Mouse (Mus musculus): Measurements from ENCODE around the gene Kdm5b. TPM values are rescaled to one million over a fixed set of nuclear protein-coding genes. Genes with fewer than 3 reads are reported as not detected.

Gene Kdm5b
- polyA plus RNA-seq, 1 experiment from 2014 or later, result 29.5 TPM

- Histone ChIP-seq H3K9ac (ENCODE audit: low read length) (peak within 1 kb of the TSS; percentile 61), H3K4me2 (replicated peaks; ENCODE audit: low read depth) (peak within 1 kb of the TSS; percentile 84), H3K27ac (replicated peaks) (no peak within 1 kb of the TSS), H3K4me1 (replicated peaks; ENCODE audit: control insufficient read depth, insufficient read depth) (peaks cover 2% of the 10 kb centered on the region; the same call in 1 of the 2 replicates), H3K36me3 (ENCODE audit: control insufficient read depth, insufficient read depth, low read length) (no peaks in the 10 kb centered on the region), H3K27me3 (ENCODE audit: control insufficient read depth, insufficient read depth, low read length) (no peaks in the 10 kb centered on the region; the same call in 1 of the 2 replicates), H3K9me3 (ENCODE audit: control insufficient read depth, low read length) (no peaks in the 10 kb centered on the region), H3K4me3 (ENCODE audit: low read depth, low read length) (peak within 1 kb of the TSS; percentile 52)
- no peak for TF ChIP-seq EP300 (optimal IDR thresholded peaks at IDR 0.05)
- TF ChIP-seq CTCF (IDR thresholded peaks at IDR 0.05; ENCODE audit: low read depth), result no peak
- DNase-seq (ENCODE audit: low spot score), result peak; percentile 61
- under 1% methylated on average over 57 of the region's 63 CpGs for WGBS
- ATAC-seq (ENCODE audit: low FRiP score, low TSS enrichment), result peak; percentile 51
These were observed 86.4 kb downstream of the Kdm5b start, which contains the start of gene Syt2 for GRCm38 (mm10) chr1:134646261-134646962. Gene Syt2 (plus strand): TSS chr1:134646677.

GRCm38 (mm10) chr1:134646963-134647282 lies 87.0 kb downstream of the Kdm5b start:
- peak overlapping the region; percentile 61 for H3K9ac ChIP-seq (ENCODE audit: low read length)
- under 1% methylated on average over 28 of the region's 28 CpGs for WGBS
- no peaks in the 10 kb centered on the region for H3K36me3 ChIP-seq (ENCODE audit: control insufficient read depth, insufficient read depth, low read length)
- DNase-seq (ENCODE audit: low spot score) (peak; percentile 24), ATAC-seq (ENCODE audit: low FRiP score, low TSS enrichment) (no peak)
- no peaks in the 10 kb centered on the region for H3K9me3 ChIP-seq (ENCODE audit: control insufficient read depth, low read length)
- H3K4me3 ChIP-seq (ENCODE audit: low read depth, low read length), result peak overlapping the region; percentile 52
- no peaks in the 10 kb centered on the region; the same call in 1 of the 2 replicates for H3K27me3 ChIP-seq (ENCODE audit: control insufficient read depth, insufficient read depth, low read length)
- H3K4me2 ChIP-seq (replicated peaks; ENCODE audit: low read depth), result peak overlapping the region; percentile 84
- no peak overlapping the region for H3K27ac ChIP-seq (replicated peaks)
- no peak for TF ChIP-seq EP300 (optimal IDR thresholded peaks at IDR 0.05)
- TF ChIP-seq CTCF (IDR thresholded peaks at IDR 0.05; ENCODE audit: low read depth), result no peak
- H3K4me1 ChIP-seq (replicated peaks; ENCODE audit: control insufficient read depth, insufficient read depth), result peaks cover 4% of the 10 kb centered on the region; the same call in 1 of the 2 replicates

- ATAC-seq (ENCODE audit: low FRiP score, low TSS enrichment) (no peak), DNase-seq (ENCODE audit: low spot score) (no peak)
- Histone ChIP-seq H3K36me3 (ENCODE audit: control insufficient read depth, insufficient read depth, low read length) (no peaks in the 10 kb centered on the region), H3K4me1 (replicated peaks; ENCODE audit: control insufficient read depth, insufficient read depth) (peaks cover 4% of the 10 kb centered on the region; the same call in 1 of the 2 replicates), H3K9me3 (ENCODE audit: control insufficient read depth, low read length) (no peaks in the 10 kb centered on the region), H3K4me3 (ENCODE audit: low read depth, low read length) (no peak overlapping the region), H3K4me2 (replicated peaks; ENCODE audit: low read depth) (0 out of 2 replicates have a peak overlapping the region, but pooled peaks have one; percentile 84), H3K27ac (replicated peaks) (no peak overlapping the region), H3K9ac (ENCODE audit: low read length) (no peak overlapping the region), H3K27me3 (ENCODE audit: control insufficient read depth, insufficient read depth, low read length) (no peaks in the 10 kb centered on the region; the same call in 1 of the 2 replicates)
- TF ChIP-seq EP300 (optimal IDR thresholded peaks at IDR 0.05) (no peak), CTCF (IDR thresholded peaks at IDR 0.05; ENCODE audit: low read depth) (no peak)
- 53% methylated on average over 7 of the region's 7 CpGs for WGBS
These were observed 87.6 kb downstream of the Kdm5b start for GRCm38 (mm10) chr1:134647591-134647990.

GRCm38 (mm10) chr1:134650816-134651215 lies 90.8 kb downstream of the Kdm5b start:
- DNase-seq (ENCODE audit: low spot score) (no peak), ATAC-seq (ENCODE audit: low FRiP score, low TSS enrichment) (no peak)
- no peak for TF ChIP-seq CTCF (IDR thresholded peaks at IDR 0.05; ENCODE audit: low read depth)
- TF ChIP-seq EP300 (optimal IDR thresholded peaks at IDR 0.05), result no peak
- H3K9me3 ChIP-seq (ENCODE audit: control insufficient read depth, low read length), result no peaks in the 10 kb centered on the region
- H3K27ac ChIP-seq (replicated peaks), result no peak overlapping the region
- no peak overlapping the region for H3K4me3 ChIP-seq (ENCODE audit: low read depth, low read length)
- H3K4me1 ChIP-seq (replicated peaks; ENCODE audit: control insufficient read depth, insufficient read depth), result peaks cover 4% of the 10 kb centered on the region; the same call in 1 of the 2 replicates
- no peaks in the 10 kb centered on the region for H3K36me3 ChIP-seq (ENCODE audit: control insufficient read depth, insufficient read depth, low read length)
- no peak overlapping the region for H3K9ac ChIP-seq (ENCODE audit: low read length)
- no peaks in the 10 kb centered on the region for H3K27me3 ChIP-seq (ENCODE audit: control insufficient read depth, insufficient read depth, low read length)
- no peak overlapping the region for H3K4me2 ChIP-seq (replicated peaks; ENCODE audit: low read depth)
- 77% methylated on average over 5 of the region's 5 CpGs for WGBS

- no peak for TF ChIP-seq CTCF (IDR thresholded peaks at IDR 0.05; ENCODE audit: low read depth)
- no peak for TF ChIP-seq EP300 (optimal IDR thresholded peaks at IDR 0.05)
- Histone ChIP-seq H3K36me3 (ENCODE audit: control insufficient read depth, insufficient read depth, low read length) (no peaks in the 10 kb centered on the region), H3K4me2 (replicated peaks; ENCODE audit: low read depth) (no peak overlapping the region), H3K4me1 (replicated peaks; ENCODE audit: control insufficient read depth, insufficient read depth) (peaks cover 4% of the 10 kb centered on the region; the same call in 1 of the 2 replicates), H3K27ac (replicated peaks) (0 out of 2 replicates have a peak overlapping the region, but pooled peaks have one; percentile 24), H3K9me3 (ENCODE audit: control insufficient read depth, low read length) (no peaks in the 10 kb centered on the region), H3K27me3 (ENCODE audit: control insufficient read depth, insufficient read depth, low read length) (no peaks in the 10 kb centered on the region), H3K4me3 (ENCODE audit: low read depth, low read length) (no peak overlapping the region), H3K9ac (ENCODE audit: low read length) (no peak overlapping the region)
- WGBS, result 33% methylated on average over 13 of the region's 13 CpGs
- ATAC-seq (ENCODE audit: low FRiP score, low TSS enrichment) (peak; percentile 75), DNase-seq (ENCODE audit: low spot score) (peak; percentile 57)
These were observed 91.4 kb downstream of the Kdm5b start for GRCm38 (mm10) chr1:134651268-134651850.
